12 mouse cellular contexts compared by ENCODE assay signal in the genomic region with DNA sequence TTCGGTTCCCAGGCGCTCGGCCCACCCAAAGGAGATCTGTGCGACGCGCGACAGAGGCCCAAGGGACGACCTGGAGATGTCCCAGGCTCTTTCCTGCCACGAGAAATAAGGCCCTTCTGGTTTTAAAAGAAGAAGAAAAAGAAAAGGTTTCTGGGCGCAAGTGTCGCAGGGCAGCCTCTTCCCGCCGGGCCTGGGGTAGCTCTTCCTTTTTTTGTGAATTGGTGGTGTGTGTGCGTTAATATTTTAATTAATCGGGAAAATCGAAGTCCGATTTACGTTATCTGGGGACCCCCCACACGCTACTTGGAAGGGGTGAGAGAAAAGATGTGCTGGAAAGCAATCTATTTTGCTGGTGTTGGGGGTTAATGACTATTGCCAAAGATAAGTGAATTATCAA. TPM values are rescaled to one million over a fixed set of nuclear protein-coding genes. Genes with fewer than 3 reads are reported as not detected.
DNase-seq lines count a peak whose midpoint lies in the region; ATAC-seq and TF ChIP-seq lines count a peak whose summit lies in the region.
"Had no signal": no experiment of that assay in that cellular context is flagged by ENCODE, and none has a peak within 500 bp of the region (broad histone marks: within the 10 kb centered on the region; RNA-seq: fewer than 3 reads in every experiment).

No protein-coding gene starts in this region.

- H3K27ac ChIP-seq in heart, embryonic 12.5 days (ENCODE audit: poor library complexity, severe bottlenecking): no peak overlapping the region
- no peak overlapping the region for H3K27ac ChIP-seq in embryonic facial prominence, embryonic 11.5 days (replicated peaks; ENCODE audit: low read depth, low read length)
- H3K27ac ChIP-seq in hindbrain, embryonic 14.5 days: peak overlapping the region; percentile 98
- peak overlapping the region; percentile 98 for H3K27ac ChIP-seq in midbrain, embryonic 13.5 days
- H3K27ac ChIP-seq in left cerebral cortex, adult 2 months: no peak overlapping the region

- no peak for DNase-seq in heart, postnatal 4 days
- DNase-seq in embryonic facial prominence, embryonic 11.5 days (ENCODE audit: low spot score): no peak
- DNase-seq in hindbrain, embryonic 14.5 days (ENCODE audit: low spot score): peak; percentile 29
- no peak for DNase-seq in left cerebral cortex, adult 2 months (ENCODE audit: extremely low spot score in 1 of 2, low spot score in 2 of 2)
- no peak for DNase-seq in thymus, postnatal 0 days (ENCODE audit: low spot score)
- no peak for DNase-seq in cerebellum, postnatal 14 days
- DNase-seq: kidney, adult 8-10 months had no signal

- no peaks in the 10 kb centered on the region for H3K9me3 ChIP-seq in heart, embryonic 12.5 days (replicated peaks)
- H3K9me3 ChIP-seq in embryonic facial prominence, embryonic 11.5 days (replicated peaks; ENCODE audit: control insufficient read depth, low read length): no peaks in the 10 kb centered on the region
- no peaks in the 10 kb centered on the region for H3K9me3 ChIP-seq in hindbrain, embryonic 14.5 days (ENCODE audit: control insufficient read depth, low read length)
- no peaks in the 10 kb centered on the region for H3K9me3 ChIP-seq in midbrain, embryonic 13.5 days

- intact Hi-C loops in left cerebral cortex, adult 2 months (cut with DNase I): no loop called here

- H3K4me1 ChIP-seq in heart, embryonic 12.5 days (replicated peaks): peaks cover 49% of the 10 kb centered on the region
- H3K4me1 ChIP-seq in embryonic facial prominence, embryonic 11.5 days (ENCODE audit: control insufficient read depth, insufficient read depth, low read length): peaks cover 9% of the 10 kb centered on the region
- H3K4me1 ChIP-seq in hindbrain, embryonic 14.5 days (replicated peaks; ENCODE audit: control insufficient read depth, insufficient read depth, low read length): peaks cover 40% of the 10 kb centered on the region
- peaks cover 76% of the 10 kb centered on the region for H3K4me1 ChIP-seq in midbrain, embryonic 13.5 days (replicated peaks)

- peak overlapping the region; percentile 66 for H3K4me3 ChIP-seq in heart, embryonic 12.5 days
- H3K4me3 ChIP-seq in embryonic facial prominence, embryonic 11.5 days (ENCODE audit: low read depth, low read length): peak overlapping the region; percentile 85
- peak overlapping the region; percentile 61 for H3K4me3 ChIP-seq in hindbrain, embryonic 14.5 days (replicated peaks; ENCODE audit: low read length)
- H3K4me3 ChIP-seq in midbrain, embryonic 13.5 days (replicated peaks): peak overlapping the region; percentile 78
- no peak overlapping the region for H3K4me3 ChIP-seq in left cerebral cortex, adult 2 months
- H3K4me3 ChIP-seq: erythroblast, embryonic 14.5 days had no signal

- WGBS in heart, embryonic 12.5 days: 2% methylated on average over 19 of the region's 19 CpGs
- WGBS in embryonic facial prominence, embryonic 11.5 days: 2% methylated on average over 19 of the region's 19 CpGs
- WGBS in hindbrain, embryonic 14.5 days: 2% methylated on average over 19 of the region's 19 CpGs
- WGBS in midbrain, embryonic 13.5 days: 1% methylated on average over 19 of the region's 19 CpGs

- H3K36me3 ChIP-seq in heart, embryonic 12.5 days: no peaks in the 10 kb centered on the region
- no peaks in the 10 kb centered on the region for H3K36me3 ChIP-seq in embryonic facial prominence, embryonic 11.5 days (replicated peaks; ENCODE audit: control insufficient read depth, insufficient read depth, low read depth, low read length)
- no peaks in the 10 kb centered on the region; the same call in none of the 2 replicates for H3K36me3 ChIP-seq in hindbrain, embryonic 14.5 days (replicated peaks; ENCODE audit: control insufficient read depth, insufficient read depth)
- H3K36me3 ChIP-seq in midbrain, embryonic 13.5 days: no peaks in the 10 kb centered on the region

- peak overlapping the region; percentile 98 for H3K4me2 ChIP-seq in heart, embryonic 12.5 days
- peak overlapping the region; percentile 90 for H3K4me2 ChIP-seq in embryonic facial prominence, embryonic 11.5 days (ENCODE audit: low read depth, low read length)
- peak overlapping the region; percentile 64 for H3K4me2 ChIP-seq in hindbrain, embryonic 14.5 days (replicated peaks)
- peak overlapping the region; percentile 77 for H3K4me2 ChIP-seq in midbrain, embryonic 13.5 days (replicated peaks)

- no peak overlapping the region for H3K9ac ChIP-seq in heart, embryonic 12.5 days
- H3K9ac ChIP-seq in embryonic facial prominence, embryonic 11.5 days (replicated peaks; ENCODE audit: low read length): peak overlapping the region; percentile 60
- H3K9ac ChIP-seq in hindbrain, embryonic 14.5 days: peak overlapping the region; percentile 96
- H3K9ac ChIP-seq in midbrain, embryonic 13.5 days (replicated peaks): peak overlapping the region; percentile 87

- no peak for ATAC-seq in heart, embryonic 12.5 days (ENCODE audit: insufficient number of reproducible peaks, low FRiP score)
- ATAC-seq in embryonic facial prominence, embryonic 11.5 days (replicated peaks; ENCODE audit: insufficient number of reproducible peaks, low FRiP score, low TSS enrichment, low read depth): no peak
- ATAC-seq in hindbrain, embryonic 14.5 days (ENCODE audit: low FRiP score): no peak
- no peak for ATAC-seq in midbrain, embryonic 13.5 days

- H3K27me3 ChIP-seq in heart, embryonic 12.5 days (replicated peaks): peaks cover 74% of the 10 kb centered on the region
- peaks cover 51% of the 10 kb centered on the region for H3K27me3 ChIP-seq in embryonic facial prominence, embryonic 11.5 days (ENCODE audit: control insufficient read depth, insufficient read depth, low read length)
- H3K27me3 ChIP-seq in hindbrain, embryonic 14.5 days (ENCODE audit: control insufficient read depth, insufficient read depth, low read length): peaks cover 33% of the 10 kb centered on the region
- H3K27me3 ChIP-seq in midbrain, embryonic 13.5 days: peaks cover 57% of the 10 kb centered on the region

- TF ChIP-seq CTCF in left cerebral cortex, adult 2 months (IDR thresholded peaks at IDR 0.05): no peak

RNA-seq across cellular contexts. Expression of gene Ebf3, which starts 1.3 kb away (rescaled TPM):
- 0.61 and 0.65 TPM in 2 replicates for polyA plus RNA-seq in heart, embryonic 12.5 days (2016; fragmentation: Nextera tagmentation; extraction: Ambion mirVana)
- 10 to 100 TPM; 18.7 to 20.1 TPM for total RNA-seq in heart, postnatal 4 days (2021)
- 7.2 and 7.9 TPM in 2 replicates for polyA plus RNA-seq in embryonic facial prominence, embryonic 11.5 days (2014; fragmentation: Nextera tagmentation; extraction: Ambion mirVana)
- polyA plus RNA-seq in hindbrain, embryonic 14.5 days (2014; fragmentation: Nextera tagmentation; extraction: Ambion mirVana): 26.9 and 32.8 TPM in 2 replicates
- polyA plus RNA-seq in midbrain, embryonic 13.5 days (2015; fragmentation: Nextera tagmentation; extraction: Ambion mirVana): 18.1 and 18.2 TPM in 2 replicates
- total RNA-seq in left cerebral cortex, adult 2 months (2021): under 1 TPM; 0.20 to 0.35 TPM
- polyA plus RNA-seq in thymus, postnatal 0 days (2015; fragmentation: Nextera tagmentation; extraction: Ambion mirVana): 0.30 and 0.39 TPM in 2 replicates
- total RNA-seq: megakaryocyte-erythroid progenitor cell, adult 5-6 weeks had no signal
- polyA plus RNA-seq: erythroblast, embryonic 14.5 days; liver, adult 2 months had no signal

Comparison
In these comparisons a context has a peak if more than half of its experiments do, and no peak if none do; other contexts are left out.
1. H3K27ac ChIP-seq: peak in hindbrain, embryonic 14.5 days (single experiment) and midbrain, embryonic 13.5 days (single experiment); none in heart, embryonic 12.5 days (single experiment), embryonic facial prominence, embryonic 11.5 days (single experiment) and left cerebral cortex, adult 2 months (single experiment).
2. Peak in every context shown above with its lines, with median percentiles within 50 percentile points of each other: H3K4me2 ChIP-seq.